Mouse (Mus musculus) intestine, embryonic 16.5 days (tissue): ENCODE results near the gene Fyn. TPM values are rescaled to one million over a fixed set of nuclear protein-coding genes. Genes with fewer than 3 reads are reported as not detected.

Source experiments
- ATAC-seq: fragments of 200-750 bp; cut with Nextera tagmentation; 2 replicates; pipeline ENCODE4 v1.8.0; 2017; ENCODE audit warnings: moderate TSS enrichment, moderate library complexity
- H3K27ac ChIP-seq: fragments of 300-500 bp; sonication (generic); 2 replicates; pipeline ENCODE4 v1.5.1; 2014; ENCODE audit warnings: mild to moderate bottlenecking, low read length
- H3K27me3 ChIP-seq: fragments of 300-500 bp; sonication (generic); replicated peaks from 2 replicates; pipeline ENCODE4 v1.6.1; 2014; ENCODE audit warnings: low read length, control low read depth, mixed read lengths; ENCODE audit not compliant: control insufficient read depth, insufficient read depth
- H3K36me3 ChIP-seq: fragments of 300-500 bp; sonication (generic); 2 replicates; pipeline ENCODE4 v1.6.1; 2014; ENCODE audit warnings: low read length, control low read depth; ENCODE audit not compliant: control insufficient read depth, insufficient read depth
- H3K4me1 ChIP-seq: fragments of 300-500 bp; sonication (generic); 2 replicates; pipeline ENCODE4 v1.6.1; 2014; ENCODE audit warnings: low read length, control low read depth, mixed read lengths; ENCODE audit not compliant: control insufficient read depth, insufficient read depth
- H3K4me2 ChIP-seq: fragments of 300-500 bp; sonication (generic); 2 replicates; pipeline ENCODE4 v1.6.1; 2014; ENCODE audit warnings: low read depth, low read length, control low read depth
- H3K4me3 ChIP-seq: fragments of 300-500 bp; sonication (generic); 2 replicates; pipeline ENCODE4 v1.5.1; 2014; ENCODE audit warnings: mild to moderate bottlenecking, low read length
- H3K9ac ChIP-seq: fragments of 300-500 bp; sonication (generic); 2 replicates; pipeline ENCODE4 v1.6.1; 2014; ENCODE audit warnings: low read depth, low read length
- H3K9me3 ChIP-seq: fragments of 300-500 bp; sonication (generic); 2 replicates; pipeline ENCODE4 v1.6.1; 2016; ENCODE audit warnings: low read length, control low read depth; ENCODE audit not compliant: control insufficient read depth
- WGBS: fragments of 180-500 bp; shearing (Covaris S2); extraction: QIAGEN DNeasy Blood & Tissue Kit; methylation state at CpG from one replicate; pipeline ENCODE4 v1.1.7; 2014; 5-methylcytosine and 5-hydroxymethylcytosine counted together
- polyA plus RNA-seq: library from polyadenylated mRNA; unstranded; fragments of >200 nt; fragmentation: Nextera tagmentation; extraction: Ambion mirVana; gene quantifications from 2 replicates; pipeline ENCODE4 v1.2.1, GENCODE M21; 2015

Fyn gene
- polyA plus RNA-seq, 1 experiment from 2014 or later: 16.1 TPM

- Histone ChIP-seq H3K27ac (no peak overlapping the region), H3K9ac (no peak overlapping the region), H3K4me1 (peaks cover 13% of the 10 kb centered on the region), H3K9me3 (no peaks in the 10 kb centered on the region), H3K4me3 (no peak overlapping the region), H3K27me3 (no peaks in the 10 kb centered on the region), H3K36me3 (no peaks in the 10 kb centered on the region), H3K4me2 (no peak overlapping the region)
- 88% methylated on average over 15 of the region's 15 CpGs for WGBS
- ATAC-seq: no peak
Observed at GRCm38 (mm10) chr10:39455857-39456620, 87.4 kb downstream of the Fyn start.

GRCm38 (mm10) chr10:39456776-39457175 lies 88.1 kb downstream of the Fyn start:
- Histone ChIP-seq H3K4me1 (peaks cover 10% of the 10 kb centered on the region), H3K9ac (no peak overlapping the region), H3K9me3 (no peaks in the 10 kb centered on the region), H3K36me3 (no peaks in the 10 kb centered on the region), H3K4me3 (no peak overlapping the region), H3K27me3 (no peaks in the 10 kb centered on the region), H3K4me2 (no peak overlapping the region), H3K27ac (no peak overlapping the region)
- whole genome bisulfite sequencing: 87% methylated on average over 6 of the region's 6 CpGs
- ATAC-seq: no peak

GRCm38 (mm10) chr10:39457281-39457680 lies 88.6 kb downstream of the Fyn start:
- no peak for ATAC-seq
- Histone ChIP-seq H3K4me1 (peaks cover 14% of the 10 kb centered on the region), H3K9ac (no peak overlapping the region), H3K4me3 (no peak overlapping the region), H3K27me3 (no peaks in the 10 kb centered on the region), H3K27ac (no peak overlapping the region), H3K4me2 (no peak overlapping the region), H3K36me3 (no peaks in the 10 kb centered on the region), H3K9me3 (no peaks in the 10 kb centered on the region)
- WGBS: 88% methylated on average over 11 of the region's 11 CpGs

- peak; percentile 54; the same call in 1 of the 2 replicates for ATAC-seq
- Histone ChIP-seq H3K9ac (no peak overlapping the region), H3K27me3 (no peaks in the 10 kb centered on the region), H3K4me3 (no peak overlapping the region), H3K9me3 (no peaks in the 10 kb centered on the region), H3K36me3 (no peaks in the 10 kb centered on the region), H3K4me2 (no peak overlapping the region), H3K4me1 (peaks cover 19% of the 10 kb centered on the region), H3K27ac (no peak overlapping the region)
- 54% methylated on average over 13 of the region's 13 CpGs for WGBS
Observed at GRCm38 (mm10) chr10:39458766-39459699, 90.4 kb downstream of the Fyn start.

GRCm38 (mm10) chr10:39460621-39461020 lies 92.0 kb downstream of the Fyn start:
- ATAC-seq: no peak
- WGBS: 60% methylated on average over 2 of the region's 2 CpGs
- Histone ChIP-seq H3K27me3 (no peaks in the 10 kb centered on the region), H3K27ac (no peak overlapping the region), H3K9ac (no peak overlapping the region), H3K9me3 (no peaks in the 10 kb centered on the region), H3K4me1 (peaks cover 19% of the 10 kb centered on the region), H3K4me2 (no peak overlapping the region), H3K36me3 (no peaks in the 10 kb centered on the region), H3K4me3 (no peak overlapping the region)

GRCm38 (mm10) chr10:39461909-39462308 lies 93.3 kb downstream of the Fyn start:
- ATAC-seq: no peak
- Histone ChIP-seq H3K4me2 (no peak overlapping the region), H3K9me3 (no peaks in the 10 kb centered on the region), H3K4me3 (no peak overlapping the region), H3K36me3 (no peaks in the 10 kb centered on the region), H3K9ac (no peak overlapping the region), H3K27me3 (no peaks in the 10 kb centered on the region), H3K4me1 (peaks cover 19% of the 10 kb centered on the region), H3K27ac (no peak overlapping the region)
- WGBS: 61% methylated on average over 5 of the region's 5 CpGs

- 32% methylated on average over 8 of the region's 8 CpGs for WGBS
Observed at GRCm38 (mm10) chr10:39462711-39463110, 94.1 kb downstream of the Fyn start.

GRCm38 (mm10) chr10:39464383-39464782 lies 95.7 kb downstream of the Fyn start:
- H3K9me3 ChIP-seq: no peaks in the 10 kb centered on the region
- no peak overlapping the region for H3K27ac ChIP-seq
- 91% methylated on average over 5 of the region's 5 CpGs for WGBS
- H3K4me2 ChIP-seq: no peak overlapping the region
- H3K27me3 ChIP-seq: no peaks in the 10 kb centered on the region
- no peak overlapping the region for H3K4me3 ChIP-seq
- no peak overlapping the region for H3K9ac ChIP-seq
- H3K36me3 ChIP-seq: no peaks in the 10 kb centered on the region
- ATAC-seq: no peak
- H3K4me1 ChIP-seq: peaks cover 14% of the 10 kb centered on the region

More at GRCm38 (mm10) chr10:39462711-39463110, 94.1 kb downstream of the Fyn start:
- H3K36me3 ChIP-seq: no peaks in the 10 kb centered on the region
- H3K9ac ChIP-seq: 0 out of 2 replicates have a peak overlapping the region, but pooled peaks have one; percentile 3
- no peak overlapping the region for H3K4me3 ChIP-seq
- H3K27ac ChIP-seq: peak overlapping the region; percentile 57; the same call in 1 of the 2 replicates
- no peaks in the 10 kb centered on the region for H3K27me3 ChIP-seq
- ATAC-seq: peak; percentile 65
- H3K9me3 ChIP-seq: no peaks in the 10 kb centered on the region
- no peak overlapping the region for H3K4me2 ChIP-seq
- H3K4me1 ChIP-seq: peaks cover 22% of the 10 kb centered on the region

GRCm38 (mm10) chr10:39467317-39467716 lies 98.7 kb downstream of the Fyn start:
- Histone ChIP-seq H3K4me1 (peaks cover 17% of the 10 kb centered on the region), H3K9ac (no peak overlapping the region), H3K4me2 (no peak overlapping the region), H3K27me3 (no peaks in the 10 kb centered on the region), H3K27ac (peak overlapping the region; percentile 34), H3K4me3 (no peak overlapping the region), H3K9me3 (no peaks in the 10 kb centered on the region), H3K36me3 (no peaks in the 10 kb centered on the region)
- ATAC-seq: peak; percentile 48
- WGBS: 60% methylated on average over 6 of the region's 6 CpGs
